Mouse (Mus musculus): ENCODE data around the gene 1810046K07Rik. TPM values are rescaled to one million over a fixed set of nuclear protein-coding genes. Genes with fewer than 3 reads are reported as not detected.
A peak's percentile ranks its signal among the peaks of the same experiment; 100 is the strongest.

1810046K07Rik gene
- total RNA-seq, 2 experiments from 2014 or later: not detected

DNA sequence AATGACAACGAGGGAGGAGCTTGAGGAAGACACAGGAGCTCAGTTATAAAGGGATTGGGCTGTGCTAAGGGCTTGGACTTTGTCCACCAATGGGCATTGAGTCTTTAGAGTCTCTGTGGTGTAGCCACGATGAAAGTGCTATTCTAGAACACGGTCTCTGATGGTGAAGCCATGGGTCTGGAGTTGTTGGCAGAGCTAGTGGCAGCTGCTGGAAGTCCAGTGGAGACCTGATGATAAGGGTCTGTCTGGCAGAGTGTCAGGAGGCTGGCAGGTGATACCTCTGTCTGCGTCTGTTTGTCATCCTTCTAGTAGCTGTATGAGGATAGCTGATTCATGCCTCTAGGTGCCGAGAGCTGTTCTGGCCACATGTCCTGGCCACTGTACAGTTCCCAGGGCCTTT is 24.7 kb downstream of the 1810046K07Rik start:
- no peak for DNase-seq

DNA sequence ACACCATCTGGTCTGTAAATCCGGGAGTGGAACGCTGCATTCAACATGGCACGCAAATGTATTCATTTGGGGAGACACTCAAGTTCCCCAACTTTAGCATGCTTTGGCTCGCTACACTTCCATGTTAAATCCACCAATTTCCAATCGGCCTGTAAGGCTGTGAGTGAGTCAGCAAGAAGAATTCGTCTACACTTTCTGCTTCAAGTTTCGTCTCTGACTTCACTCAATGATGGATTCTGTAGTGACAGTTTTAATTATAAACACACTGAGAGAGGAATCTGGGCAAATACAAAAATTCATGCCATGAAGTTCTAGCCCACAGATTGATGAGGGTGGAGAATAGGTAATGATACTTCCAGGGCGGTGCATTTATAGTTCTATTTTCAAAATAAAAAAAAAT is 35.2 kb downstream of the 1810046K07Rik start:
- DNase-seq: no peak

DNA sequence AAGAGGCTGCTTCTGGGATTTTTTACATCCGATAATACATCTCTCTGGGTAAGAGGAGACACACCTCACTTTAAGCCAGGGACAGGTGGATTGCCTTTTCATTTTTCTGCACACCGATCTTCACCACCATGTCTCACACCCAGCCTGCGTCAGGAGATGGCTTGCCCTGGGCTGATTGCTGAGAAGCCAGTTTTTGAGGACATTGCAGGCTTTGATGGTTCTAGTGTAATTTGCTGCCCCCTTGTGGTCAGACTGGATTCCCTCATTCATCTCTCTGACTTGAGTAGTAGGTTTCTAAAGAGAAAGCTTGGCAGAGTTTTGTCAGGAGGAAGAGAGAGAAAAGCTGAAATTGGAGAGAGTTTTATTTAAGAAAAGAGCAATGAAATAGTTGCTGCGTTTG is 36.0 kb downstream of the 1810046K07Rik start:
- peak; percentile 46 to 74 for DNase-seq

DNA sequence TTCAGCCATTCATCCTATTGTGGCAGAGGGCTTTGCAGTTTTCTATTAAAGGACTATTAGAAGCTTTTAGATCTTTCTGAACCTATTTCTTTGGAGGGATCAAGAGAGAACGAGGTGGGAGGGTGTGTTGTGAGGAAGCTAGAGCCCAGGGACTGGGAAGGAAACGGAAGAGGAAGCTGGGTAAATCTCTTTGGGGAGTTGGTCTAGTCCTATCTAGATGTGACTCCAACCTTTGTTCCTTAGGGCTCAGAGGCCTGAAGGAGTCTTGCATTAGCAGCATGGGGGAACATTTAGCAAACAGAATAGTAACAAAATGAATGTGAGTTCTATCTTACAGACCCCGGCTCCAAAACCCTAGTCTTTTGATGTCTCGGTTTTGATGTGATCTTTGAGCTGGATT is 37.7 kb downstream of the 1810046K07Rik start:
- no peak for DNase-seq

DNA sequence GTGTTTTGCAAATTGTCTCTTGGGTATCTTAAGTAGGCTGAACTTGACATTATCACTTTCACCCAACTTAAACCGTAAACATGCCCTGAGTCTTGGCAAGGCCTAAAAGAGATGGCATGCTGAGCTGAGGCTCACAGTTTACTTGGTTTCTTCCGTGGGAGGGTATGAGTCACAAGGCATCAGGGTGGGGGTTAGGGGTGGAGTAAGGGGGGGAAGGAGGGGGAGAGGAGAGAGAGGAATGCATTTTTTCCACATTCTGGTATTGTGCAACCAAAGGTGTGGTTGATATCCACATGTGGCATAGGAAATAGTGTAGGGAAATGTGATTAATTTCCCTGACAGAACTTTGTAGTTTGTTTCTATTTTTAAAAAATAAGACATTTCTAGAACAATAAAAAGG is 42.6 kb downstream of the 1810046K07Rik start:
- DNase-seq: no peak

DNA sequence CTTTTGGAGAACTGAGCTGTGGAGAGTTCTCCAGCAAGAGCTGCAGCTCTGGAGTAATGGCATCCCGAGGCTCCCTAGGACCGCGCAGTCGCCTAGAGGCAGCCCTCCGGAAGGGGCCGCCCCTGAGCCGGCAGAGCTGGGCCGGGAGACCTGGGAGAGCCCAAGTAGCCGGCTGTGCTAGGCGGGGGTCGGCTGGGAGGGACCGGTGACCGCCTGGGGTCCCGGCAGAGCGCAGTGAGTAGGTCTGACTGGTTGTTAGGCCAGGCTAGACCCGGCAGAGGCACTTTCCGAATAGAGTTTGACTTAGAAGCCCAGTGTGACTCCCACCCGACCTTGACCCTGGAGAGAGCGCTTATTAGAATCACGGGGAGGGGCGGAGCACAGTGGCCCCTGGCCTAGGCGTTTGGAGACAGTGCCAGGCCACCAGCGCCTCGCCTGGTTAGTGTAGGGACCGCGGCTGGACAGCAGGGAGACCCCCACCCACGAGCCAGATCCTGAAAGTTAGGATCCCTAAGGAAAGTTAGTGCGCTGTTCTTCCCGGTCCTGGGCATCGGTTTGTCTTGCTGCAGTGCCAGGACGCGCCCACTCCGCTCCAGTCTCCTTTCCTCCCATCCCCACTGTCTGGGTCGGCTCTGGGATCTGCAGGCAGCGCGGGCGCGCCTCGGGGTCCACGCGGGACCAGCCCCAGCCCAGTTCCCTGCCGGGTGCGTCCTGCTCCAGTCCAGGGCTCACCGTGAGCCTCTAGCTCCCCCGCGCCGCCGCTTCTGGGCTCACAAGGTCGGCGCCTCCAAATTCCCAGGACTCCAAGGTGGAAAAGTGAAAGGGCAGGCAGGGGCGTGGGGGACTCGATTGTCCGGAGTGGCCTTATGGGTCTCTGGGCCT is 50.0 kb downstream of the 1810046K07Rik start, which contains the start of gene Colca2:
TSS of gene Colca2 (minus strand) at position 70 of the 882 bp plus-strand sequence.
- peak; percentile 42 to 47 for DNase-seq

DNA sequence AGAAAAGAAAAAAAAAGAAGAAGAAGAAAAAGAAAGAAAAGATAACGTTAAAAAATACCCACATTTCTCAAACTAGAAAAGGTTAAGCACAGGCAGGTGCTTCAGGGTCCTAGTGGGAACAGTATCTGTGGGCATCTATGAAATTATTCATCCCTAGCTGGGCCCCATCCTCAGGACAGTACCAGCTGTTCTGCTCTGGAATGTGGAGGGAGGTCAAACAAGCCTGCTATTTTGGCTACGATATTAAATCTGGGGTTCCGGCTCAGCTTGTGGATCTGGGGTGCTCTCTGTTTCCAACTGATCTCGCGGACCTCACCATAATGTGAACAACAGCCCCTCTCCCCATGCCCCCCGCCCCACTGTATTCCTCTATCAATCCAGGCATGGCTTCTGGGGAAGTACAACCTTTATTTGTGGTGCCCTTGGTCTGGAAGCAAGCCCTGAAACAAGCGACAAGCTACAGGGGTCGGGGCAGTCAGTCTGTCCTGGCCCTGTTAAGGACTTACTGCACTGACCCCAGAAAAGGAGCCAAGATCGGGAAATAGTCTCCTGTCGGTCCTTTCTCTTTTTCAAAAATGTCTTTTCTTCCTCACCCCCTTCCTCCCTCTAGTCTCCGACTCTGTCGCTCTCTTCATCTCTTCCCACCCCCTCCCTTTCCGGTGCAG is 50.8 kb downstream of the 1810046K07Rik start:
- no peak for DNase-seq

DNA sequence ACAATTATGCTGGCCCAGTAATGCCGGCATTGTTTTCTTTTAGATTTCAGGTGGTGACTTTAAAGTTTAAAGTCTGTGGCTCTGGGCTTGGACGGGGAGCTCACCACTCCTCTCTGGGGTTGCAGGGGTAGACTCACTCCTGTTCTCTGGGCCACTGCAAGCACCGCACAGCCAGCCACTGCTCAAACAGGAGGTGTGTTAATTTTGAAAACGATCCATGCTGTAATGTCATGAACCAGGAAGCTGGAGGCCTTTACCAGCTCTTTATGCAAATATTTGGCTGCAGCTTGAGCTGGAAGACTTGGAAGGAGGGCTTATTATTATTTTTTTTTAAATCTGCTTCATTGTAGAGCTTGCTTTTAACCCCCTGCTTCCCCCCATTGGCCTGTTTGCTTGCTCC is 54.0 kb downstream of the 1810046K07Rik start:
- no peak for DNase-seq

DNA sequence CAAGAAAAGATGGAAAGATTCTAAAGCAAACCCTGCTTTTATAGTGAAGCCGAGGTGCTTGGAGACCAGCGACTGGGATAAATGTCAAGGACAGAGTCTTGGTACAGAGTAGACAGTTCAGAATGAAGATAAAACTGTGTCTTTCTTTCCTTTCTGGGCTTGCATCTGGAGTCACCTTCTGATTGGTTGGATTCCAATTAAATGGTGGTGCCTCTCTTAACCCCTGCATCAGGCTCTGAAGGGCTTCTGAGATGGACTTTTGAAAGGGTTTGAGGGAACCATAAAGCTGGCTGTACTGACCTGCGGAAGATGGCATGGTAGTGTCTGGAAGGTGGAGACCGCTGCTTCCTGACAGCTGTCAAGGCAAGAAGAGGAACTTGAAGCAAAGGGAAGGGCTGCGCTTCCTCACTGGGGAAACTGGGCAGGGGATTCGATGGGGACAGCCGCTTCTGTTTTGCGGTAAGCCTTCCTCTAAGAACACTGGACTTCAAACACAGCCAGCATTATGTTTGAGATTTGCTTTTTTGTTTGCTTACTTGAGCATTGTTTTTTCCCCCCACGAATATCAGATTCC is 55.0 kb downstream of the 1810046K07Rik start:
- no peak for DNase-seq

DNA sequence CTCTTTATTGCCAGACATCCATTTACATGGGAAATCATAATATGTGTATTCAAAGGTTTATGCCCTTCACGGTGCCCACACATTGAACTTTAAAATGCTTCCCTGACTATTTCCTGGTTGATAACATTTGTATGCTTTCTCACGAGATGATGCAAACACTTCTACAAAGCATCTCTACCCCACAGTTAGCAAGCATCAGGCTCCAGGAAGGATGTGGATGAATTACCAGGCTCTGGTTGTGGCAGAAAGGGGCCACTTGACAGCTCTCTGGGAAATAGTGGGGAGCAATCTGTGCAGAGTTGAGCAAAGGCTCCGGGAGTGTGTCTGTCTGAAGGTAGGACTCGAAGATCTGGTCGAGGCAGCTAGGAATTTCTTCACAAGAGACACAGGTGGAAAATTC is 56.6 kb downstream of the 1810046K07Rik start:
- DNase-seq: no peak

DNA sequence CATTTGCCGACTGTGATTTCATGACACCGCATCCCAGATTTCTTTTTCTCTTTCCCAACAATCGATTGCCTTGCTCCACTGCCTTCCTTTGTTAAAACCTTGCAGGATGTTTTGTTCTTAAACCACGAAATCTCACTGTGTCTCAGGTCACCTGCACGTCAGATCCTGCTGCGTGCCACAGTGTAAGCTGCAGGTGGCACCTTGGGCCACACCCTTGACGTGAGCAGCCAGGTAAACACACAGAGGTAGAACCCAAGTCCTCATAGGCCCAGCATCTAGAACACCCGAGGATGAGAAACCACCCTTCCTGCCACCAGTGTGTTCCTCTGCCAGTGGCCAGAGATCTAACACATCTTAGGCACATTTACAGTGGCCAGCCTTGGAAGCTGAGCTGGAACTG is 57.6 kb downstream of the 1810046K07Rik start:
- no peak for DNase-seq

DNA sequence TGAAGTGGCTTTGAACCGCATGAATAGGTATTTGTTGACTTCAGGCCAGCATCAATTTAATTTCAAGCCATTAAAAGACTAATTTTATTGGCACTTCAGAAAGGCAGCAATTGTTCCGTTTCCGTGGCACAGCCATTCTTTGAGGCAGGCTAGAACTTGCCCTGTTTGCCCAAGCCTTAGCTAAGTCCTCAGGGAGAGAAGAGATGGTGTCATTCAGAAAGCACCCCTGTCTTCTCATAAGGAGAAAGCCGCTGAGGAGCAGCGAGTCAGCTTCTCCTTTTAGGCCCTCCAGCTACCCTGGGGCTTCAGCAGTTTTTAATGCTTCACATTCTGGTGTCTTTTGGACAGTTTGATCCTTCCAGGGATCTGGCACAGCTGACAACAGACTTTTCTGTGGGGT is 59.9 kb downstream of the 1810046K07Rik start:
- DNase-seq: no peak

DNA sequence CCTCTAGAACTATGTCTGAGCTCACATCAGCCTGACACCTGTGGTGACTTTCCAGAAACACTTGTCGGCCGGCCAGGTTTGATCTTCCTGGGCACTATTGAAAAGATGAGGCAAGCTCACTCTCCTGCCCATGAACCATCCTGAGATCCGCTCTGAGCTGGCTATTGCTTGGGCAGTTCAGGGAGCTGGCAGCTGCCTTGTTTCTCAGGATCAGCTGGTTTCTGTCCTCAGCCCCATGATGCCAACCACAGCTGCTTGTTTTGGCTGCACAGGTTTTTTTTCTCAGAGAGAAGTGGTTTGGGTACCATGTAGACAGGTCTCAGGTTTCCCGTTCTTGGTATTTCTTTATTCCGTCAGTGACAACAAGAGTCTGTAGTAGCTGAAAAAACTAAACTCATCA is 70.3 kb downstream of the 1810046K07Rik start:
- DNase-seq: no peak

DNA sequence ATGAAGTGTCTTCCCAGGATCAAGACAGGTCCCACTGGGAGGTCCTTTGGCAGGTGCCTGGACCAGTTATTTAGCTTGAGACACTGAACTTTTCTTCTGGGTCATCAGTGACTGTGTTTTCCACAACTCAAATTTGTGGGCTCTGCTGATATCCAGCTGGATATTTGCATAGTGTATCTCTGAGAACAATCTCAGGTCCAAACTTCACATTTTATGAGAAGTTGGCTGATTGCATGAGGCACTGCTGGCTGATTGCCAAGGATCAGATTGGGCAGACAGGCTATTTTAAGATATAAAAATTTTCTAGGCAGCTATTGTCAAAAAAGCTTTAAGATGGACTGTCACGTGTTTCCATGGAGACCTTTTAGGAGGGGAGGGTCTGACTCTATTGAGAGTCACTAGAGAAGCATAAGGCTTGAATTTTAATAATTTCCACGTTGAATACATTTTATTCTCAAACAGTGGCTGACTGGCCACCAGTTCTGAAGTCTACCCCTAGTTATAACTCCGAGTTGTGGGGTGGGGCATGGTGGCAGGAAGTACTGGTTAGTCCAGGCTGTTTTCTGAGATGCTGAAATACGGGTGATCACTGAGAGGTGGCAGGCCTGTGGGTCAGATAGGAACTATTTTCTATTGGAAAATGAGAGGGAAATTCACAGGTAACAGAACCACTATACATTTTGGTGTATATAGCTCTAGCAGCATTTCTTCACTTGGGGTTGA is 71.8 kb downstream of the 1810046K07Rik start:
- DNase-seq: no peak

Other genes with a start within 250 kb of the 1810046K07Rik start
- not detected for gene 4833427G06Rik, start 226.8 kb downstream of the 1810046K07Rik start, total RNA-seq (2021)
- gene Gm32742, start 163.4 kb downstream of the 1810046K07Rik start, total RNA-seq (2021): not detected
- gene Pou2af1, start 115.2 kb downstream of the 1810046K07Rik start, total RNA-seq (2021): not detected
- gene Colca2, start 50.3 kb downstream of the 1810046K07Rik start, total RNA-seq (2021): under 1 TPM; 0.65 to 0.91 TPM